Comparison of ENCODE assay signal across 8 mouse cellular contexts in genomic region chr7:126082286-126082741, GRCm38 (mm10). TPM values are rescaled to one million over a fixed set of nuclear protein-coding genes. Genes with fewer than 3 reads are reported as not detected.
DNase-seq lines count a peak whose midpoint lies in the region; ATAC-seq and TF ChIP-seq lines count a peak whose summit lies in the region.

TSS of gene Gsg1l (minus strand) at chr7:126082411.

- in situ Hi-C loops in ES-E14 (cut with MboI; ENCODE audit: low sequenced_read_pairs in 2 of 2, unreplicated experiment in 2 of 2), result no loop called here

- peak within 1 kb of the TSS; percentile 78 for H3K9ac ChIP-seq in heart, adult 2 months (ENCODE audit: low read depth, low read length)
- H3K9ac ChIP-seq in ES-E14 (ENCODE audit: insufficient read depth, low read depth, low read length, poor library complexity, severe bottlenecking), result peak within 1 kb of the TSS; percentile 54; the same call in 1 of the 2 replicates
- H3K9ac ChIP-seq in embryonic facial prominence, embryonic 13.5 days, result peak within 1 kb of the TSS; percentile 70
- peak within 1 kb of the TSS; percentile 69 for H3K9ac ChIP-seq in hindbrain, embryonic 12.5 days
- H3K9ac ChIP-seq in liver, embryonic 13.5 days, result no peak within 1 kb of the TSS
- H3K9ac ChIP-seq in stomach, embryonic 16.5 days (ENCODE audit: low read length), result peak within 1 kb of the TSS; percentile 58

- intact Hi-C loops in heart, adult 2 months (cut with DNase I), result loop anchor here (2.0 to 10.0 kb wide), 4 partner anchors 124 to 315 kb away; no protein-coding TSS in a partner anchor

- no peak for ATAC-seq in embryonic facial prominence, embryonic 13.5 days (ENCODE audit: insufficient number of reproducible peaks, insufficient read depth, low FRiP score, low TSS enrichment, low read depth)
- peak; percentile 39; the same call in 1 of the 2 replicates for ATAC-seq in hindbrain, embryonic 12.5 days (ENCODE audit: low FRiP score)
- no peak for ATAC-seq in liver, embryonic 13.5 days (ENCODE audit: low read depth)
- ATAC-seq in stomach, embryonic 16.5 days (ENCODE audit: insufficient read depth, low FRiP score), result no peak
- no peak for ATAC-seq in erythroid progenitor cell, adult 5-6 weeks (replicated peaks; ENCODE audit: low FRiP score, poor library complexity, severe bottlenecking)

- peak; percentile 55 for TF ChIP-seq CTCF in heart, adult 2 months (IDR thresholded peaks at IDR 0.05)

- TF ChIP-seq POLR2A in heart, adult 2 months (IDR thresholded peaks at IDR 0.05; ENCODE audit: insufficient read depth, low read depth, low read length), result no peak

- peak within 1 kb of the TSS; percentile 46 for H3K4me3 ChIP-seq in heart, adult 2 months
- peak within 1 kb of the TSS; percentile 66 to 72 for H3K4me3 ChIP-seq in ES-E14 (ENCODE audit: insufficient read depth in 1 of 2, low read depth in 1 of 2, low read length in 2 of 2, poor library complexity in 1 of 2, severe bottlenecking in 1 of 2)
- peak within 1 kb of the TSS; percentile 59 for H3K4me3 ChIP-seq in embryonic facial prominence, embryonic 13.5 days
- peak within 1 kb of the TSS; percentile 66 for H3K4me3 ChIP-seq in hindbrain, embryonic 12.5 days
- peak within 1 kb of the TSS; percentile 44 for H3K4me3 ChIP-seq in liver, embryonic 13.5 days (replicated peaks)
- peak within 1 kb of the TSS; percentile 54 for H3K4me3 ChIP-seq in stomach, embryonic 16.5 days (replicated peaks; ENCODE audit: low read length)

- no peaks in the 10 kb centered on the region for H3K36me3 ChIP-seq in heart, adult 2 months (ENCODE audit: control insufficient read depth, insufficient read depth, low read length)
- H3K36me3 ChIP-seq in ES-E14 (ENCODE audit: control insufficient read depth, insufficient read depth, low read length, poor library complexity, severe bottlenecking), result no peaks in the 10 kb centered on the region
- H3K36me3 ChIP-seq in embryonic facial prominence, embryonic 13.5 days, result no peaks in the 10 kb centered on the region
- H3K36me3 ChIP-seq in hindbrain, embryonic 12.5 days, result no peaks in the 10 kb centered on the region
- H3K36me3 ChIP-seq in liver, embryonic 13.5 days, result no peaks in the 10 kb centered on the region
- H3K36me3 ChIP-seq in stomach, embryonic 16.5 days (ENCODE audit: control insufficient read depth, insufficient read depth, low read length), result no peaks in the 10 kb centered on the region

- under 1% methylated on average over 22 of the region's 49 CpGs for WGBS in heart, adult 2 months
- under 1% methylated on average over 49 of the region's 49 CpGs for WGBS in embryonic facial prominence, embryonic 13.5 days
- under 1% methylated on average over 38 of the region's 49 CpGs for WGBS in hindbrain, embryonic 12.5 days
- WGBS in liver, embryonic 13.5 days (ENCODE audit: insufficient replicate concordance), result 2% methylated on average over 41 of the region's 49 CpGs
- under 1% methylated on average over 49 of the region's 49 CpGs for WGBS in stomach, embryonic 16.5 days

- no peaks in the 10 kb centered on the region for H3K9me3 ChIP-seq in ES-E14 (ENCODE audit: control insufficient read depth, insufficient read depth, low read depth, low read length)
- no peaks in the 10 kb centered on the region for H3K9me3 ChIP-seq in embryonic facial prominence, embryonic 13.5 days
- H3K9me3 ChIP-seq in hindbrain, embryonic 12.5 days (replicated peaks), result no peaks in the 10 kb centered on the region
- no peaks in the 10 kb centered on the region for H3K9me3 ChIP-seq in liver, embryonic 13.5 days (replicated peaks)
- no peaks in the 10 kb centered on the region for H3K9me3 ChIP-seq in stomach, embryonic 16.5 days (replicated peaks; ENCODE audit: control insufficient read depth, low read length)

- H3K79me2 ChIP-seq in heart, adult 2 months (replicated peaks; ENCODE audit: control insufficient read depth, insufficient read depth, low read length), result no peaks in the 10 kb centered on the region

- TF ChIP-seq EP300 in heart, adult 2 months (IDR thresholded peaks at IDR 0.05; ENCODE audit: insufficient read depth, low read depth, low read length), result no peak

- peak within 1 kb of the TSS; percentile 99 for H3K4me2 ChIP-seq in embryonic facial prominence, embryonic 13.5 days
- H3K4me2 ChIP-seq in hindbrain, embryonic 12.5 days (replicated peaks), result peak within 1 kb of the TSS; percentile 99
- H3K4me2 ChIP-seq in liver, embryonic 13.5 days, result peak within 1 kb of the TSS; percentile 62
- peak within 1 kb of the TSS; percentile 97 for H3K4me2 ChIP-seq in stomach, embryonic 16.5 days (ENCODE audit: low read depth, low read length)

- DNase-seq in heart, adult 2 months, result peak; percentile 41 to 46
- no peak for DNase-seq in heart, adult 11 months
- DNase-seq in ES-E14 (ENCODE audit: low read depth, low spot score), result peak; percentile 27
- no peak for DNase-seq in liver, embryonic 13.5 days

- peak within 1 kb of the TSS; percentile 31; the same call in 1 of the 2 replicates for H3K27ac ChIP-seq in heart, adult 2 months
- no peak within 1 kb of the TSS for H3K27ac ChIP-seq in ES-E14 (ENCODE audit: insufficient read depth, low read depth, low read length, poor library complexity, severe bottlenecking)
- H3K27ac ChIP-seq in embryonic facial prominence, embryonic 13.5 days, result no peak within 1 kb of the TSS
- 0 out of 2 replicates have a peak within 1 kb of the TSS, but pooled peaks have one; percentile 23 for H3K27ac ChIP-seq in hindbrain, embryonic 12.5 days
- no peak within 1 kb of the TSS for H3K27ac ChIP-seq in liver, embryonic 13.5 days
- H3K27ac ChIP-seq in stomach, embryonic 16.5 days (ENCODE audit: low read length), result no peak within 1 kb of the TSS

- 0 out of 2 replicates have a peak, but pooled peaks cover 1% of the 10 kb centered on the region for H3K4me1 ChIP-seq in heart, adult 2 months (ENCODE audit: control insufficient read depth, insufficient read depth, low read length)
- no peaks in the 10 kb centered on the region for H3K4me1 ChIP-seq in ES-E14 (ENCODE audit: control insufficient read depth in 2 of 2, insufficient read depth in 2 of 2, low read length in 2 of 2, poor library complexity in 1 of 2)
- peaks cover 33% of the 10 kb centered on the region for H3K4me1 ChIP-seq in embryonic facial prominence, embryonic 13.5 days
- H3K4me1 ChIP-seq in hindbrain, embryonic 12.5 days, result peaks cover 40% of the 10 kb centered on the region
- H3K4me1 ChIP-seq in liver, embryonic 13.5 days (replicated peaks), result no peaks in the 10 kb centered on the region
- peaks cover 16% of the 10 kb centered on the region for H3K4me1 ChIP-seq in stomach, embryonic 16.5 days (ENCODE audit: control insufficient read depth, insufficient read depth, low read length)

- peaks cover 3% of the 10 kb centered on the region; the same call in 1 of the 2 replicates for H3K27me3 ChIP-seq in heart, adult 2 months (ENCODE audit: control insufficient read depth, insufficient read depth, low read length)
- H3K27me3 ChIP-seq in embryonic facial prominence, embryonic 13.5 days, result peaks cover 84% of the 10 kb centered on the region
- H3K27me3 ChIP-seq in hindbrain, embryonic 12.5 days, result peaks cover 67% of the 10 kb centered on the region
- peaks cover 68% of the 10 kb centered on the region for H3K27me3 ChIP-seq in liver, embryonic 13.5 days
- peaks cover 54% of the 10 kb centered on the region for H3K27me3 ChIP-seq in stomach, embryonic 16.5 days (ENCODE audit: control insufficient read depth, insufficient read depth, low read length)

TF ChIP-seq in ES-E14, 5 proteins besides CTCF, POLR2A, EP300 and RAD21:
- TF ChIP-seq HCFC1 (IDR thresholded peaks at IDR 0.05; ENCODE audit: borderline replicate concordance, insufficient read depth, low read length) (no peak), ZC3H11A (IDR thresholded peaks at IDR 0.05; ENCODE audit: borderline replicate concordance, low read depth, low read length) (no peak), ZNF384 (IDR thresholded peaks at IDR 0.05; ENCODE audit: low read depth, low read length) (no peak), MAFK (IDR thresholded peaks at IDR 0.05; ENCODE audit: insufficient read depth, low read depth, low read length) (no peak), CHD2 (IDR thresholded peaks at IDR 0.05; ENCODE audit: low read depth, low read length) (no peak)

RNA-seq across cellular contexts. Expression of gene Gsg1l, which starts in this region (rescaled TPM):
- 10 to 100 TPM; 10.5 to 12.6 TPM for total RNA-seq in heart, adult 2 months (2021)
- 11.3 and 20.2 TPM in 2 replicates for polyA plus RNA-seq in heart, adult 2 months (2012; rRNA removed)
- total RNA-seq in ES-E14 (2012; rRNA removed), result not detected in 2 replicates
- polyA plus RNA-seq in embryonic facial prominence, embryonic 13.5 days (2015; fragmentation: Nextera tagmentation; extraction: Ambion mirVana), result 2.0 and 2.2 TPM in 2 replicates
- 6.0 and 6.5 TPM in 2 replicates for polyA plus RNA-seq in hindbrain, embryonic 12.5 days (2016; fragmentation: Nextera tagmentation; extraction: Ambion mirVana)
- 0.02 and 0.06 TPM in 2 replicates for polyA plus RNA-seq in liver, embryonic 13.5 days (2015; fragmentation: Nextera tagmentation; extraction: Ambion mirVana)
- polyA plus RNA-seq in stomach, embryonic 16.5 days (2015; fragmentation: Nextera tagmentation; extraction: Ambion mirVana), result 0.59 and 0.77 TPM in 2 replicates
- total RNA-seq in erythroid progenitor cell, adult 5-6 weeks (2015; ENCODE audit: low replicate concordance), result not detected in 2 replicates
- total RNA-seq in erythroid progenitor cell, adult 5-6 weeks (2017; ENCODE audit: low replicate concordance), result not detected in 2 replicates

Comparison
In these comparisons a context has a peak if more than half of its experiments do, and no peak if none do; other contexts are left out.
1. RNA of gene Gsg1l (total RNA-seq): 10.5 to 12.6 TPM in heart, adult 2 months; not detected in ES-E14 and not detected in erythroid progenitor cell, adult 5-6 weeks; every median in the first group is over 10 times any median in the second.
2. DNase-seq: peak in heart, adult 2 months (2 of 2); none in heart, adult 11 months (single experiment) and liver, embryonic 13.5 days (single experiment).
3. Peak in DNase-seq, H3K4me3 ChIP-seq and H3K9ac ChIP-seq in ES-E14; RNA of the gene not detected or under 1 TPM.
4. H3K27ac ChIP-seq: peak in heart, adult 2 months (single experiment) and hindbrain, embryonic 12.5 days (single experiment); none in ES-E14 (single experiment), embryonic facial prominence, embryonic 13.5 days (single experiment), liver, embryonic 13.5 days (single experiment) and stomach, embryonic 16.5 days (single experiment).
5. Peak in every context shown above with its lines, with median percentiles within 50 percentile points of each other: H3K4me3 ChIP-seq and H3K4me2 ChIP-seq.